ENCODE assay signal across 12 mouse cellular contexts in genomic region chr6:59433116-59433515, GRCm38 (mm10).
"Had no signal": no experiment of that assay in that cellular context is flagged by ENCODE, and none has a peak within 500 bp of the region (broad histone marks: within the 10 kb centered on the region; RNA-seq: fewer than 3 reads in every experiment).

No protein-coding gene starts in this region.

- DNase-seq: left cerebral cortex, postnatal 4 days; liver; liver, embryonic 13.5 days; liver, postnatal 0 days; lung, adult 18-20 months; lung, adult 2 months; lung, embryonic 14.5 days; lung, postnatal 10 days; lung, postnatal 14 days; lung, postnatal 36 days; lung, postnatal 4 days; midbrain, embryonic 14.5 days had no signal
